Mouse (Mus musculus): Measurements from ENCODE around the gene Asic3. TPM values are rescaled to one million over a fixed set of nuclear protein-coding genes. Genes with fewer than 3 reads are reported as not detected.
A peak's percentile ranks its signal among the peaks of the same experiment; 100 is the strongest.

Gene Asic3
- polyA plus RNA-seq, 1 experiment from 2014 or later = 0.59 TPM

- Histone ChIP-seq H3K27me3 (no peaks in the 10 kb centered on the region), H3K9me3 (no peaks in the 10 kb centered on the region), H3K9ac (replicated peaks) (no peak overlapping the region), H3K27ac (replicated peaks) (no peak overlapping the region), H3K4me2 (replicated peaks) (no peak overlapping the region), H3K4me3 (no peak overlapping the region), H3K36me3 (peaks cover 8% of the 10 kb centered on the region), H3K4me1 (no peaks in the 10 kb centered on the region)
- 93% methylated on average over 13 of the region's 13 CpGs for WGBS
- no peak for ATAC-seq (replicated peaks)
Measured at GRCm38 (mm10) chr5:24408651-24409050, 4.5 kb upstream of the Asic3 start.

GRCm38 (mm10) chr5:24409466-24409865, 3.7 kb upstream of the Asic3 start:
- 79% methylated on average over 2 of the region's 2 CpGs for WGBS
- Histone ChIP-seq H3K36me3 (peaks cover 8% of the 10 kb centered on the region), H3K9me3 (no peaks in the 10 kb centered on the region), H3K9ac (replicated peaks) (no peak overlapping the region), H3K4me1 (no peaks in the 10 kb centered on the region), H3K27me3 (no peaks in the 10 kb centered on the region), H3K4me3 (no peak overlapping the region), H3K4me2 (replicated peaks) (no peak overlapping the region), H3K27ac (replicated peaks) (no peak overlapping the region)
- no peak for ATAC-seq (replicated peaks)

DNA sequence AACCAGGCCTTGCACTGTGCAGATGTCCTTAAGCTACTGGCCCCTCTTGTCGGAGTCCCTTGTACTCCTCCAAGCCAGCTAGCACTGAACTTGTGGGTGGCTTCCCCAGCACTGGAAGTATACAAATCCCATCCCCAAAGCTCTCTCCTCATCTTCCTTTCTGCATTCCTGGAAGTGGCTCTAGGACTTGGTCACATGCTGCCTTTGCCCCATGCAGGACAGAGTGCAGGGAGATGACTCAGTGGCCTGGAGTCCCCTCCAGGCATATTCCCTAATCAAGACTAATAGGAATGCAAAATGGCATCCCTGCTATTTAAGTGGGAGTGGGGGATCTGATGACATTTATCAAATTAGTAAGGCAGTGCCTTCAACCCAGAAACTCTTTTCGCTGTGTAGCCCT, 1.1 kb upstream of the Asic3 start:
- Histone ChIP-seq H3K27ac (replicated peaks) (no peak overlapping the region), H3K4me2 (replicated peaks) (no peak overlapping the region), H3K27me3 (no peaks in the 10 kb centered on the region), H3K9me3 (no peaks in the 10 kb centered on the region), H3K4me1 (peaks cover 10% of the 10 kb centered on the region; the same call in 1 of the 2 replicates), H3K4me3 (no peak overlapping the region), H3K36me3 (peaks cover 8% of the 10 kb centered on the region; the same call in 1 of the 2 replicates), H3K9ac (replicated peaks) (no peak overlapping the region)
- ATAC-seq (replicated peaks) = no peak
- 93% methylated on average over 2 of the region's 2 CpGs for WGBS

- Histone ChIP-seq H3K36me3 (peaks cover 3% of the 10 kb centered on the region; the same call in 1 of the 2 replicates), H3K27me3 (no peaks in the 10 kb centered on the region), H3K9me3 (no peaks in the 10 kb centered on the region), H3K4me3 (no peak overlapping the region), H3K27ac (replicated peaks) (no peak overlapping the region), H3K4me2 (replicated peaks) (no peak overlapping the region), H3K4me1 (peaks cover 10% of the 10 kb centered on the region; the same call in 1 of the 2 replicates), H3K9ac (replicated peaks) (no peak overlapping the region)
- WGBS = 85% methylated on average over 13 of the region's 13 CpGs
- ATAC-seq (replicated peaks) = no peak
Measured at GRCm38 (mm10) chr5:24413938-24414337, 746 bp downstream of the Asic3 start.

DNA sequence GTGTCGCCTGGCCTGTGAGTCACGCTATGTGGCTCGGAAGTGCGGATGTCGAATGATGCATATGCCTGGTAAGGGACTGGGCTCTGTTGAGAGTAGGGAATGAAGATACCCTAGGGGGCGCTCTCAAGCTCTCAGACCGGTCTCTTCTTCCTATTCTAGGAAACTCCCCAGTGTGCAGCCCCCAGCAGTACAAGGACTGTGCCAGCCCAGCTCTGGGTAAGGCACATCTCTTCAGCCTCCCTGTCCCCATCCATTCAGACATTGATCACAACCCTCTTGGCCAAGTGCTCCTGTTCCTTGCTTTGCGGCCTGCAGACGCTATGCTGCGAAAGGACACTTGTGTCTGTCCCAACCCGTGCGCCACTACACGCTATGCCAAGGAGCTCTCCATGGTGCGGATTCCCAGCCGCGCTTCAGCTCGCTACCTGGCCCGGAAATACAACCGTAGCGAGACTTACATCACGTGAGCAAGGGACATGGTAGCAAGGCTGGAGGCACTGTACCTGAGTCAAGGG, 3.1 kb downstream of the Asic3 start:
- Histone ChIP-seq H3K4me2 (replicated peaks) (peak overlapping the region; percentile 14; the same call in 1 of the 2 replicates), H3K27me3 (no peaks in the 10 kb centered on the region), H3K27ac (replicated peaks) (no peak overlapping the region), H3K36me3 (peaks cover 23% of the 10 kb centered on the region), H3K9me3 (no peaks in the 10 kb centered on the region), H3K4me1 (peaks cover 10% of the 10 kb centered on the region; the same call in 1 of the 2 replicates), H3K4me3 (no peak overlapping the region), H3K9ac (replicated peaks) (0 out of 2 replicates have a peak overlapping the region, but pooled peaks have one; percentile 13)
- 4% methylated on average over 21 of the region's 21 CpGs for WGBS
- peak; percentile 71 for ATAC-seq (replicated peaks)

DNA sequence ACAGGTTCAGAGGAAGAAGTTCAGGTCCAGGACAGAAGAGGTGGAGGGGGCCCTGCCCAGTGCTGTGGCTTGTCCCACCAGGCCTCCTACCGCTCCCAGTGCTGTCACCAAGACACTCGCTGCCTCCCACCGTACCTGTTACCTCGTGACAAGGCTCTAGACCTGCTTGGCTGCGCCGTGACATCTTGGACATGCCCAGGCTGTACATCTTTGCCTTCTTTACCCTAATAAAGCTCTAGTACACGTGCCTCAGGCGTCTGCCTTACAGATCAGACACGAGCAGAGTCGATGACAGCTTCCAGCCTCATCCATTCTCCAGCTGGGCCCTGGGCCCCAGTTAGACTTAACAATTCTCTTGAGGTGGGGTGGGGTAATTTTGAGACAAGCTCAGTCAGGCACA, 4.4 kb downstream of the Asic3 start:
- no peaks in the 10 kb centered on the region for H3K27me3 ChIP-seq
- H3K9me3 ChIP-seq = no peaks in the 10 kb centered on the region
- H3K4me2 ChIP-seq (replicated peaks) = no peak overlapping the region
- no peak overlapping the region for H3K4me3 ChIP-seq
- WGBS = 92% methylated on average over 10 of the region's 10 CpGs
- no peak overlapping the region for H3K9ac ChIP-seq (replicated peaks)
- H3K36me3 ChIP-seq = peaks cover 23% of the 10 kb centered on the region
- H3K4me1 ChIP-seq = peaks cover 19% of the 10 kb centered on the region
- ATAC-seq (replicated peaks) = no peak
- H3K27ac ChIP-seq (replicated peaks) = no peak overlapping the region

DNA sequence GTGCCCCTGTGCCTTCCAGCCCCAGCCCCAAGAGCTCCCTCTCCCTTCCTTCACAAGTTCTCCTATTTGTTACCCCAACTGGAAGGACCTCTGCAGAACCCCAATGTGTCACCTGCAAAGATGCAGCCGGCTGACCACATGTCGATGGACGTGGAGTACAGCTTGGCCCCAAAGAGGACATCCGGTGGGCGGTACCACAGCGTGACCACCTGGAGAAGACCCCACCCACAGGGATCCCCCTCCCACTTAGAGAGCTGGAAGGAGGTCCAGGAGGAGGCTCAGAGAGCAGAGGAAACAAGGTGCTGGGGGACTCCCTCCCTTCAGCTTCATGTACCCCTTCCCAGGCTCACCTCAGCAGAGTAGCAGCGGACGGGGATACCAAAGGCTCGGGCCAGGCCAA, 7.2 kb downstream of the Asic3 start:
- Histone ChIP-seq H3K27me3 (no peaks in the 10 kb centered on the region), H3K4me3 (no peak overlapping the region), H3K27ac (replicated peaks) (no peak overlapping the region), H3K9me3 (no peaks in the 10 kb centered on the region), H3K36me3 (peaks cover 23% of the 10 kb centered on the region), H3K4me2 (replicated peaks) (no peak overlapping the region), H3K9ac (replicated peaks) (no peak overlapping the region), H3K4me1 (peaks cover 36% of the 10 kb centered on the region)
- 87% methylated on average over 9 of the region's 9 CpGs for WGBS
- ATAC-seq (replicated peaks) = no peak

DNA sequence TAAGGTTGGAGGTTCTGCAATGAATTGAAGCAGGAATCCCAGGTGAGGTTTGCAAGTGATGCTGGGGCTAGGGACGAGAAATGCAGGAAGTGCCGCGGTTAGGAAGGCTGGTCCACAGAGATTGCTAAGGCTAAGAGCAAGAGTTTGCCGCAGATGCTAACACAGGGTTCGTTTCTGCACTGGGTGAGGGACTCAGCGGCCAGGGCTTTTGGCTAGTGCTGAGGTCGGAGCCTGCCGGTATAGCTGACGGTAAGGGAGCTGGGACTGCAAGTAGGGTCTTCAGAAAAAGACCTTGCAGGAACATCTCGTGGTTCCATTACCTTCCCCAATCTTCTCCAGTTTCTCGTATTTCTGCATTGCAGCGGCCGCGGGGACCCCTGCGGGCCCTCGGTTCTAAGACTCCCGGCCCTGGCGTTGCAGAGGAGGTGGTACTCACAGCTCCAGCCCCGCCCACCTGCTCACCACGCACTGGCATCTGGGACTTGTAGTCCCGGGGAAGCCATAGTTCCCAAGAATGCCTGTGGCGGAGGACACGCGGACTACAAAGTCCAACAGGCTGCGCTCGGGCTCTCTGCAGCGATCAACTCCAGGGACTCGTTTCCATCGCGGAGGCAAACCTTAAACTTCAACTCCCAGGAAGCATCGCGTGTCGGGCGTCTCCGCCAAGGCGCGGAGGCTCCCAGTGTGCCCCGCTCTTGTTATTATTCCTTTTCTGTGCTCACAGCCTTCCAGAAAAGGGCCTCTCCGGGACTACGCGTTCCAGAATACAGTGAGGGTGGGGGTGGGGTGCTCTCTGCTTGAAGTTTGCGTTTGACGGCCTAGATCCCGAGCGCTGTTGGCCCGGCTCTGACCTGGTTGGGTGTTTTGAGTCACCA, 10.2 kb downstream of the Asic3 start, which contains the start of the genes Cdk5 and Slc4a2:
Cdk5 (minus strand) TSS at position 402 of the 875 bp plus-strand sequence.
Slc4a2 (plus strand) TSS at position 709 of the 875 bp plus-strand sequence.
- peak; percentile 97 for ATAC-seq (replicated peaks)
- H3K4me1 ChIP-seq = peaks cover 48% of the 10 kb centered on the region
- peak within 1 kb of the TSS; percentile 84 for H3K9ac ChIP-seq (replicated peaks)
- H3K4me3 ChIP-seq = peak within 1 kb of the TSS; percentile 65
- WGBS = under 1% methylated on average over 46 of the region's 46 CpGs
- H3K4me2 ChIP-seq (replicated peaks) = peak within 1 kb of the TSS; percentile 89
- peak within 1 kb of the TSS; percentile 94 for H3K27ac ChIP-seq (replicated peaks)
- H3K36me3 ChIP-seq = peaks cover 23% of the 10 kb centered on the region
- H3K9me3 ChIP-seq = no peaks in the 10 kb centered on the region
- H3K27me3 ChIP-seq = no peaks in the 10 kb centered on the region

DNA sequence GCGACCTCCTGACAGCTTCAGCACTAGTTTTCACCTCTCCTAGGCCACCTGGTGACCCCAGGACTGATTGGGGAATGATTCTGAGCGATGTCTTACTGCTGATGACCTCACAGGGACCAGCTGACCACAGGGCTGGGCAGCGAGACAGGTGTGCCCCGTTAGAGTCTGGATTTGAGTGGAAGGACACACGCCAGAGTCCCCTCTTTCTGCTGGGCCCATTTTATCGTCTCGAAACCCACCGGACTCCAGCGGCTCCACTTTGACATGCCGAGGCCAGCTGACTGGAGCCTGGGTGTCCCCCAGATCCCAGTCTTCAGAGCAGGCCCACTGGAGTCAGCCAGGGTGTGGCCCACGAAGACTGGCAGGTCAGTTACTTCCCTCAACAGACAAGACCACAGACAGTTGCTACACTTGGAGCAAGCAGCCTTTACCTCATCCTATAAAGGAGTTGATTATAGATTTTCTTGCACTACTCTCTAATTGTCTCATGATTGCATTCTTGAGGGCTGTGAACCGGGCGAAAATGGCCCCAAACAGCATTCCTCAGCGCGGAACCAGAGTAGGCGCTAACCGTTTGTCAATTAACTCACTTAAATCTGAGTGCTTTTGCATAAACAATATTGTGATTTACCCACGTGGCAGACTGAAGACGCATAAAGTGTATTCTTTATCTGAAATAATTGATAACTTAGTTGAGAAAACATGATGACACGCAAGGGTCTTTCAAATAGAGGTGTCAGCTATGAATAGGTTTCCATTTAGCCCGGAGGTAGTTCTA, 11.0 kb downstream of the Asic3 start:
- 11% methylated on average over 21 of the region's 21 CpGs for WGBS
- H3K4me2 ChIP-seq (replicated peaks) = peak overlapping the region; percentile 89
- H3K9me3 ChIP-seq = no peaks in the 10 kb centered on the region
- peaks cover 18% of the 10 kb centered on the region for H3K36me3 ChIP-seq
- peak overlapping the region; percentile 65 for H3K4me3 ChIP-seq
- H3K27ac ChIP-seq (replicated peaks) = peak overlapping the region; percentile 94
- ATAC-seq (replicated peaks) = no peak; the same call in 1 of the 2 replicates
- no peaks in the 10 kb centered on the region for H3K27me3 ChIP-seq
- H3K4me1 ChIP-seq = peaks cover 48% of the 10 kb centered on the region
- peak overlapping the region; percentile 63 for H3K9ac ChIP-seq (replicated peaks)

DNA sequence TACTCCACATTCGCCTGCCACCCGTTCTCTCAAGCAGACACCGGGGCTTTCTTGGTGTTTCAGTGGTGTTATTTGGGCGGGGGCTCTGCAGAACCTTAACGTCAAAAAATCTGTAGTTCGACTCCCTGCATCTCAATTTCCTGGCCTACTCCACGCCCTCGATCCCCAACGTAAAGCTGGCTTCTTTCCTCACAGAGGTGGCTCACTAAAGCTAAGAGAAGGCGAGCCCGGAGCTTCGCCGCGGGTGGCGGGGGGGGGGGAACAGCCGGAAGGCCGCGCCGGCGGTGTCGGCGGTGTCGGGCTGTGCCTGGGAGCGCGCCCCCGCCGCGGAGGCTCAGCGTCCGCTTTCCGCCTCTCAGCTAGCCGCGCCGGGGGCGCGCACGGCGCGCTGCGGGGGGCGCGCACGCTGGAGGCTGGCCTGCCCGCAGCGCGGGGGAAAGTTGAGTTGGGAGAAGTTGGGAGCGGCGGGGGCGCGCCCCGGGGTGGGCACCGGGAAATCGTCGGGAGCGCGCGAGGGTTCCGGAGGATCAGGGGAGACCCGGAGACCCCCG, 11.7 kb downstream of the Asic3 start:
- H3K4me1 ChIP-seq = peaks cover 48% of the 10 kb centered on the region

DNA sequence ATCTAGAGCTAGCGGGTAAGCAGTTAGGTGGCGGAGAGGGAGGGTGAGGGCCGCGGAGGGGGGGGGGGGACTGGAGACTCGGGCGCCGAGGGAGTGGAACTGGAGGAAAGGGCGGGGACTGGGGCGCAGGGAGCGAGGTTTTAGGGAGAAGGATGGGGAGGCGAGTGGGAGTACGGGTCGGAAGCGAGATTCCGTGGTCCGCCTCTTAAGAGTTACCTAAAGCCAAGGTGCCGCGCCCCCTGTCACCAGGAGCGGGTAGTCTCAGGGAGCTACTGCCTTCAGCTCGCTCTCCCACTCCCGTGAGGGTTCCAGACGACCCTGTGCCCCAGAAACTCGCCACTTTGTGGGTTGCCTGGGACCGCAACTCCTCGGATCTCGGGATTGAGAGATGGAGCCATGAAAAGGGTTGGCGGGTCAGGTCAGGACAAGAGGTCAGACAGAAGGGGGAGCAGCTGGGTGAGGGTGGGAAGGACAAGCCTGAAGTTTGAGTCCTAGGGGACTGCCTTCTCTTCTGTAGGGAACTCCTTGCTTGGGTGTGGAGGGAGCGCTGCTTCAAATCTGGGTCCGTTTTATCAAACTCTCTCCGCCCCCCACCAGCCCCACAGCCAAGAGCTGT, 12.3 kb downstream of the Asic3 start:
- Histone ChIP-seq H3K9ac (replicated peaks) (peak overlapping the region; percentile 63), H3K4me3 (peak overlapping the region; percentile 65), H3K27ac (replicated peaks) (peak overlapping the region; percentile 18; the same call in 1 of the 2 replicates), H3K4me2 (replicated peaks) (peak overlapping the region; percentile 89), H3K36me3 (peaks cover 6% of the 10 kb centered on the region), H3K9me3 (no peaks in the 10 kb centered on the region), H3K4me1 (peaks cover 48% of the 10 kb centered on the region), H3K27me3 (no peaks in the 10 kb centered on the region)
- WGBS = under 1% methylated on average over 26 of the region's 30 CpGs
- ATAC-seq (replicated peaks) = no peak

More for the DNA sequence above, 11.7 kb downstream of the Asic3 start:
- WGBS = 1% methylated on average over 60 of the region's 60 CpGs
- Histone ChIP-seq H3K27ac (replicated peaks) (peak overlapping the region; percentile 94), H3K4me2 (replicated peaks) (peak overlapping the region; percentile 89), H3K4me3 (peak overlapping the region; percentile 65), H3K27me3 (no peaks in the 10 kb centered on the region), H3K36me3 (peaks cover 11% of the 10 kb centered on the region), H3K9ac (replicated peaks) (peak overlapping the region; percentile 63), H3K9me3 (no peaks in the 10 kb centered on the region)
- ATAC-seq (replicated peaks) = no peak

Data from forebrain, embryonic 15.5 days (tissue).